Mouse (Mus musculus) bone marrow macrophage, adult 2 months (primary cell): ENCODE results near the gene Scin. TPM values are rescaled to one million over a fixed set of nuclear protein-coding genes. Genes with fewer than 3 reads are reported as not detected.

Source experiments
- H3K27ac ChIP-seq: 2 replicates; pipeline ENCODE4 v1.5.1; 2012; ENCODE audit warnings: low read depth, low read length; ENCODE audit not compliant: insufficient read depth
- H3K4me1 ChIP-seq: 2 replicates; pipeline ENCODE4 v1.6.1; 2012; ENCODE audit warnings: low read length; ENCODE audit not compliant: control insufficient read depth, insufficient read depth
- H3K4me3 ChIP-seq: 2 replicates; pipeline ENCODE4 v1.5.1; 2012; ENCODE audit warnings: mild to moderate bottlenecking, low read length, moderate library complexity; ENCODE audit not compliant: insufficient read depth
- CTCF ChIP-seq: IDR thresholded peaks from 2 replicates; pipeline ENCODE4 v1.5.1; 2012; ENCODE audit warnings: low read depth, mild to moderate bottlenecking, low read length, moderate library complexity
- POLR2A ChIP-seq: IDR thresholded peaks from 2 replicates; pipeline ENCODE4 v1.6.1; 2012; ENCODE audit warnings: mild to moderate bottlenecking, low read depth, low read length, borderline replicate concordance
- polyA plus RNA-seq: library from polyadenylated mRNA; stranded (reverse); fragments of >200 nt; gene quantifications from 2 replicates; pipeline ENCODE4 v1.2.4, GENCODE M21; 2012; ENCODE audit not compliant: missing spikeins, insufficient read depth, insufficient read length

The Scin gene
- polyA plus RNA-seq, 1 experiment = not detected

- H3K27ac ChIP-seq = no peak overlapping the region
- TF ChIP-seq CTCF (no peak), POLR2A (no peak)
- peaks cover 2% of the 10 kb centered on the region; the same call in 1 of the 2 replicates for H3K4me1 ChIP-seq
- no peak overlapping the region for H3K4me3 ChIP-seq
Observed at GRCm38 (mm10) chr12:40146510-40146909, 12.5 kb upstream of the Scin start.

GRCm38 (mm10) chr12:40140706-40141105 is 6.7 kb upstream of the Scin start:
- H3K27ac ChIP-seq = no peak overlapping the region
- no peak overlapping the region for H3K4me3 ChIP-seq
- no peak for TF ChIP-seq CTCF
- TF ChIP-seq POLR2A = no peak
- H3K4me1 ChIP-seq = peaks cover 6% of the 10 kb centered on the region; the same call in 1 of the 2 replicates

DNA sequence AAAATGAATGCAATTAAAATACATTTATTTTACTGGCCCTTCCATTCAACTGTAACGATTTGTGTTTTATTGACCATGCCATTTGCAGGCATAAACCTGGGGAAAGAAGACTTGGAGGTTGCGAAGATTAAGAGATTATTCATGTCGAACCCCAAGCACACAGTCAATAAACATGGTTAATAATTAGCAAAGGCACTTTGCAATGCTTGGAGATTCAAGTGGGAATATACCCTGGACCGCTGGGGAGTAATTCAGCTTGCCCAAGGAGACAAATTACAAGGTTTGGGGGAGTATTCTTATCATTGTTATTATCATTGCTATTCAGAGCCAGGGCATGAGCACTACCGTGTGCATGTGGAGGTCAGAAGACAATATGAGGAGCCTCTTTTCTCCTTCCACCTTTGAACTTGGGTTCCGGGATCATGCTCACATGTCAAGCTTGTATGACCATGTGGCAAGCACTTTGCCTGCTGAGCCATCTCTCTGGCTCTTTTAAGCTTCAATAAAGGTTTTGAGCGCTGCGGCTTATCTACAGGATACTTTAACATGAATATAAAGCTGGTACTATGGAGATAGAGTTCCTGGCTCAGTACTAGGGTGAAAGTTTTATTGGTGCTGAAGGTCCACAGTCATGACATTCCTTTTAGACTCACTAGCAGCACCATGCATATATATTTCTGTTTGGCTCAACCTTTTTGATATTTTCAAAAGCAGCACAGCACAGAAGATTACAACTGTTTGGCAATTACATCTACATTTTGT is 5.6 kb upstream of the Scin start:
- H3K4me1 ChIP-seq = peaks cover 6% of the 10 kb centered on the region; the same call in 1 of the 2 replicates
- H3K27ac ChIP-seq = no peak overlapping the region
- no peak overlapping the region for H3K4me3 ChIP-seq
- no peak for TF ChIP-seq CTCF
- TF ChIP-seq POLR2A = no peak

- TF ChIP-seq CTCF (no peak), POLR2A (no peak)
- 0 out of 2 replicates have a peak, but pooled peaks cover 2% of the 10 kb centered on the region for H3K4me1 ChIP-seq
- no peak overlapping the region for H3K27ac ChIP-seq
- H3K4me3 ChIP-seq = no peak overlapping the region
Observed at GRCm38 (mm10) chr12:40134529-40134928, 501 bp upstream of the Scin start.

DNA sequence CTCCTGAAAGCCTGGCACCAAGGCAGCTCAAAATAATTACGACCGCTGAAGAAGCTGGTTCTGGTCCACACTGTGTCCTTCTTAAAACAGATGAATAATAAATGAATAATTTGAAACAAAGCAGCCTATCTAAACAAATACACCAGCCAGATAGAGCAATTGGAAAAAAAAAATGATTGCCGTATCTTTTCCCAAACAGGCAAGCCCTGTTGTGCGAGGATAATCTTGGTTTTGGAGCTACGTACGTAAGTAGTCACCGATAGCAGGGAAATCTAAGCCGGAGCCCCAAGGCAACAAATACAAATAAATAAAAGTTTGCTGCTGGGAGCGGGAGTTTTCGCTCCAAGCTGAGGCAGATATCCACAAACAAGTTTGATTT is 845 bp downstream of the Scin start:
- 0 out of 2 replicates have a peak, but pooled peaks cover 2% of the 10 kb centered on the region for H3K4me1 ChIP-seq
- no peak overlapping the region for H3K27ac ChIP-seq
- 0 out of 2 replicates have a peak overlapping the region, but pooled peaks have one; percentile 34 for H3K4me3 ChIP-seq
- no peak for TF ChIP-seq POLR2A
- no peak for TF ChIP-seq CTCF

GRCm38 (mm10) chr12:40118872-40119271 is 15.2 kb downstream of the Scin start:
- Histone ChIP-seq H3K27ac (no peak overlapping the region), H3K4me1 (no peaks in the 10 kb centered on the region), H3K4me3 (no peak overlapping the region)
- no peak for TF ChIP-seq CTCF
- TF ChIP-seq POLR2A = no peak

GRCm38 (mm10) chr12:40117045-40117444 is 17.0 kb downstream of the Scin start:
- Histone ChIP-seq H3K27ac (no peak overlapping the region), H3K4me1 (no peaks in the 10 kb centered on the region), H3K4me3 (no peak overlapping the region)
- TF ChIP-seq POLR2A = no peak
- TF ChIP-seq CTCF = no peak

- no peak overlapping the region for H3K27ac ChIP-seq
- TF ChIP-seq CTCF (no peak), POLR2A (no peak)
- no peak overlapping the region for H3K4me3 ChIP-seq
- no peaks in the 10 kb centered on the region for H3K4me1 ChIP-seq
Observed at GRCm38 (mm10) chr12:40116214-40116613, 17.8 kb downstream of the Scin start.

GRCm38 (mm10) chr12:40114883-40115282 is 19.1 kb downstream of the Scin start:
- TF ChIP-seq POLR2A = no peak
- TF ChIP-seq CTCF = no peak
- no peak overlapping the region for H3K4me3 ChIP-seq
- H3K27ac ChIP-seq = no peak overlapping the region
- no peaks in the 10 kb centered on the region for H3K4me1 ChIP-seq

DNA sequence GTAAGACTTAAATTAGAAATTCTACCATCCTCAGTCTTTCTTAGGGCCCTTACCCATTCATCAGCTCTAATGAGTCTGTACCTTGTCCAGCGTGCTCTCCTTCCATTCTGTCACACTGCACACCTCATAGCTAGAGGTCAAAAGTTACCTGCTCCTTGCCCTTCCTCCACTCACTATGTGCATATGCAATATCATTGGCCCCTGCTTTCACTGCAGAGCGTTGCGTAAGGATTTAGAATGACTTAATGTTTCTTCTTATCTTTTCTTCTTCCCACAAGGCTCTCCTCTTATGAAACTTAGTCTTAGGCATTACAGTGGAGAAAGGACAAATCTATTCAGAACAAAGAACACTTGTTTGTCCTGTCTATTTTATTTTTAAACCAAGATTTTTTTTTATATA is 20.0 kb downstream of the Scin start:
- no peak overlapping the region for H3K27ac ChIP-seq
- no peaks in the 10 kb centered on the region for H3K4me1 ChIP-seq
- no peak overlapping the region for H3K4me3 ChIP-seq
- TF ChIP-seq POLR2A = no peak
- TF ChIP-seq CTCF = no peak
